27 mouse cellular contexts compared by ENCODE assay signal in the genomic region with DNA sequence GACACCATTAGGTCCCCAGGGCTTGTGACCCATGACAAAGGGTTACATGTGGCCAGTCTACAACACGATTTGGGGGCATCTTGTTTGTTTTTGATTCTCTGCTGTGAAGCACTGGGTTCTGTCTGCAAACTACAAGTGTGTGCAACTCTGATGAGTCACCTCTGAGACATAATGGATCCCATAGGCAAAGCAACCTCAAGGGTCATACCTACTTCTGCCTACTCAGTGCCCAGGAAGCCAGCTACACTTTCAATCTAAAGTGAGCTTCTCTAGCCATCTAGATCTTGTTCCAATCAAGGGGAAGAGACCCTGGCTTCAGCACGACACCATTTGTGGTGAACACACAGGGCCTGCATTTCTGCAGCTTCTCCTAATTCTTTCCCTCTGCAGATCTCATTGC. TPM values are rescaled to one million over a fixed set of nuclear protein-coding genes. Genes with fewer than 3 reads are reported as not detected.
"Had no signal": no experiment of that assay in that cellular context is flagged by ENCODE, and none has a peak within 500 bp of the region (broad histone marks: within the 10 kb centered on the region; RNA-seq: fewer than 3 reads in every experiment).

No protein-coding gene starts in this region.

- H3K36me3 ChIP-seq: limb, embryonic 12.5 days; limb, embryonic 15.5 days; liver, embryonic 12.5 days; liver, embryonic 15.5 days; midbrain, embryonic 12.5 days; midbrain, embryonic 15.5 days; neural tube, embryonic 12.5 days; neural tube, embryonic 15.5 days had no signal

- DNase-seq: kidney, adult 18-20 months; kidney, adult 9 months; kidney, postnatal 25 days; left cerebral cortex, postnatal 4 days; lung, adult 2 months; right cerebral cortex, adult 18-20 months; right cerebral cortex, postnatal 14 days; right cerebral cortex, postnatal 4 days; thymus, adult 2 months; thymus, postnatal 14 days; thymus, postnatal 4 days had no signal

- ATAC-seq: intestine, embryonic 16.5 days; liver, embryonic 12.5 days; midbrain, embryonic 15.5 days had no signal

- H3K4me3 ChIP-seq: limb, embryonic 12.5 days; limb, embryonic 15.5 days; liver, embryonic 12.5 days; liver, embryonic 15.5 days; midbrain, embryonic 12.5 days; midbrain, embryonic 15.5 days; neural tube, embryonic 12.5 days; neural tube, embryonic 15.5 days had no signal

- H3K9me3 ChIP-seq: limb, embryonic 12.5 days; limb, embryonic 15.5 days; liver, embryonic 12.5 days; liver, embryonic 15.5 days; midbrain, embryonic 12.5 days; midbrain, embryonic 15.5 days; neural tube, embryonic 12.5 days; neural tube, embryonic 15.5 days had no signal

- H3K27me3 ChIP-seq: limb, embryonic 12.5 days; limb, embryonic 15.5 days; liver, embryonic 12.5 days; liver, embryonic 15.5 days; midbrain, embryonic 12.5 days; midbrain, embryonic 15.5 days; neural tube, embryonic 12.5 days; neural tube, embryonic 15.5 days had no signal

- H3K4me1 ChIP-seq: liver, embryonic 12.5 days; neural tube, embryonic 12.5 days had no signal

- H3K27ac ChIP-seq: limb, embryonic 12.5 days; limb, embryonic 15.5 days; liver, embryonic 12.5 days; liver, embryonic 15.5 days; midbrain, embryonic 12.5 days; midbrain, embryonic 15.5 days; neural tube, embryonic 12.5 days; neural tube, embryonic 15.5 days had no signal

RNA-seq across cellular contexts. Expression of a gene that starts 1.4 kb away (rescaled TPM):
- polyA plus RNA-seq: kidney, embryonic 16.5 days; limb, embryonic 12.5 days had no signal

RNA-seq across cellular contexts. Expression of a gene that starts 53.3 kb away (rescaled TPM):
- total RNA-seq: layer of hippocampus, adult 8-10 months; layer of hippocampus, postnatal 14 days; left cerebral cortex, adult 8-10 months; left cerebral cortex, postnatal 14 days; left cerebral cortex, postnatal 4 days had no signal
- polyA plus RNA-seq: kidney, embryonic 16.5 days; limb, embryonic 12.5 days; liver, embryonic 12.5 days; liver, embryonic 15.5 days; lung, embryonic 16.5 days; midbrain, embryonic 12.5 days; midbrain, embryonic 15.5 days; neural tube, embryonic 12.5 days; neural tube, embryonic 15.5 days; stomach, embryonic 14.5 days had no signal
